Mouse (Mus musculus) liver, embryonic 14.5 days (tissue): Measurements from ENCODE around the gene Tmem205. TPM values are rescaled to one million over a fixed set of nuclear protein-coding genes. Genes with fewer than 3 reads are reported as not detected.

Experiments
- ATAC-seq: fragments of 200-750 bp; cut with Nextera tagmentation; 2 replicates; pipeline ENCODE4 v1.8.0; 2017; ENCODE audit warnings: moderate number of reproducible peaks, mild to moderate bottlenecking, moderate library complexity; ENCODE audit not compliant: insufficient read depth
- DNase-seq, 3 experiments: peaks; one replicate each; pipeline ENCODE4 v3.0.0-alpha.2; 2012 to 2013; ENCODE audit warnings: low read depth in 3 of 3, low spot score in 3 of 3
- H3K27ac ChIP-seq: fragments of 300-500 bp; sonication (generic); 2 replicates; pipeline ENCODE4 v1.5.1; 2014; ENCODE audit warnings: moderate library complexity, mild to moderate bottlenecking, control low read depth, inconsistent platforms
- H3K27me3 ChIP-seq: fragments of 300-500 bp; sonication (generic); 2 replicates; pipeline ENCODE4 v1.6.1; 2014; ENCODE audit warnings: mild to moderate bottlenecking, low read length, moderate library complexity; ENCODE audit not compliant: control insufficient read depth, insufficient read depth
- H3K36me3 ChIP-seq: fragments of 300-500 bp; sonication (generic); replicated peaks from 2 replicates; pipeline ENCODE4 v1.6.1; 2014; ENCODE audit warnings: low read depth; ENCODE audit not compliant: control insufficient read depth, insufficient read depth
- H3K4me1 ChIP-seq, 2 experiments: fragments of 200-500 bp in 1 of 2; fragments of 300-500 bp in 1 of 2; sonication (generic) in 1 of 2; replicated peaks; 2 replicates each; pipeline ENCODE4 v1.6.1; 2012 to 2014; ENCODE audit warnings: antibody characterized with exemption in 1 of 2, inconsistent platforms in 1 of 2, low read length in 1 of 2; ENCODE audit not compliant: control insufficient read depth in 2 of 2, insufficient read depth in 2 of 2
- H3K4me2 ChIP-seq: fragments of 300-500 bp; sonication (generic); 2 replicates; pipeline ENCODE4 v1.6.1; 2014; ENCODE audit warnings: low read depth, mild to moderate bottlenecking, control low read depth, moderate library complexity
- H3K4me3 ChIP-seq, 2 experiments: fragments of 200-500 bp in 1 of 2; fragments of 300-500 bp in 1 of 2; sonication (generic) in 1 of 2; 2 replicates each; pipeline ENCODE4 v1.5.1; 2012 to 2014; ENCODE audit warnings: low read depth in 2 of 2, low read length in 2 of 2, mild to moderate bottlenecking in 2 of 2, control low read depth in 1 of 2, inconsistent platforms in 1 of 2, moderate library complexity in 1 of 2; ENCODE audit not compliant: insufficient read depth in 1 of 2
- H3K9ac ChIP-seq: fragments of 300-500 bp; sonication (generic); replicated peaks from 2 replicates; pipeline ENCODE4 v1.6.1; 2014; ENCODE audit warnings: mild to moderate bottlenecking, control low read depth, moderate library complexity
- H3K9me3 ChIP-seq: fragments of 300-500 bp; sonication (generic); 2 replicates; pipeline ENCODE4 v1.6.1; 2016; ENCODE audit warnings: low read length, mixed read lengths; ENCODE audit not compliant: control insufficient read depth
- CTCF ChIP-seq: IDR thresholded peaks from 2 replicates; pipeline ENCODE4 v1.5.1; 2016; ENCODE audit warnings: antibody characterized with exemption, low read depth, control low read depth
- EP300 ChIP-seq: IDR thresholded peaks from 2 replicates; pipeline ENCODE4 v1.6.1; 2016; ENCODE audit warnings: antibody characterized with exemption, low read depth
- WGBS: fragments of 180-500 bp; shearing (Covaris S2); extraction: QIAGEN DNeasy Blood & Tissue Kit; methylation state at CpG from one replicate; pipeline ENCODE4 v1.1.7; 2014; ENCODE audit not compliant: insufficient replicate concordance; 5-methylcytosine and 5-hydroxymethylcytosine counted together
- polyA plus RNA-seq, 2 experiments: library from polyadenylated mRNA; depleted of rRNA in 1 of 2; stranded (reverse) in 1 of 2; unstranded in 1 of 2; fragments of >200 nt; fragmentation: Nextera tagmentation in 1 of 2; extraction: Ambion mirVana in 1 of 2; gene quantifications; 2 replicates each; pipeline versions ENCODE4 v1.2.1 to v1.2.3; 2012 to 2014

Gene Tmem205
- polyA plus RNA-seq, 2 experiments = 37.5 to 110 TPM

DNA sequence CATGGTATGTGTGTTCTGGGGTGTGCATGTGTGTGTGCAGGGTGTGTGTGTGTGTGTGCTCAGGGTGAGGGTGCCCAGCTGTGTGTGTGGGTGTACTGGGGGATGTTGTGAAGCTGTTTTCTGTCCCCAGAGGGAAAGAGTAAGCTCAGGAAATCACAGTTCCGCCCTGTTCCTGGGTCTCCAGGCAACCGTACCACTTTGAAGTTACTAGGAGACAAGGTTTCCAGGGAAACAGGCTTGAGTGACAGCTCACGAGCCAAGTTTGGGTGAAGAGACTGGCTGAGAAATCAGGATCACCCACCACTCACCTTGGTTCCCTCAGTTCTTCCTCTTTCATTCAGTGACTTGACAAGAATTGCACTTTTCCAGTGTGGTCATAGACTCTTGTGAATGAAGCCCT, 26.2 kb upstream of the Tmem205 start:
- DNase-seq = no peak
- H3K27me3 ChIP-seq = no peaks in the 10 kb centered on the region; the same call in 1 of the 2 replicates
- no peak overlapping the region for H3K9ac ChIP-seq
- TF ChIP-seq CTCF = no peak
- no peak for TF ChIP-seq EP300
- 16% methylated on average over 3 of the region's 3 CpGs for WGBS
- peaks cover 10% of the 10 kb centered on the region for H3K36me3 ChIP-seq
- no peak overlapping the region for H3K27ac ChIP-seq
- ATAC-seq = no peak
- no peak overlapping the region for H3K4me2 ChIP-seq
- peaks cover 4 to 5% of the 10 kb centered on the region in 2 experiments for H3K4me1 ChIP-seq
- no peak overlapping the region for H3K4me3 ChIP-seq
- no peaks in the 10 kb centered on the region for H3K9me3 ChIP-seq

GRCm38 (mm10) chr9:21951977-21952376, 24.6 kb upstream of the Tmem205 start:
- Histone ChIP-seq H3K27ac (no peak overlapping the region), H3K36me3 (no peaks in the 10 kb centered on the region), H3K4me1 (peaks cover 4 to 8% of the 10 kb centered on the region in 2 experiments), H3K4me3 (no peak overlapping the region), H3K9me3 (no peaks in the 10 kb centered on the region), H3K9ac (no peak overlapping the region), H3K27me3 (no peaks in the 10 kb centered on the region; the same call in 1 of the 2 replicates), H3K4me2 (no peak overlapping the region)
- peak; percentile 84 for TF ChIP-seq CTCF
- TF ChIP-seq EP300 = no peak
- ATAC-seq (no peak), DNase-seq (no peak)
- WGBS = 66% methylated on average over 3 of the region's 3 CpGs

DNA sequence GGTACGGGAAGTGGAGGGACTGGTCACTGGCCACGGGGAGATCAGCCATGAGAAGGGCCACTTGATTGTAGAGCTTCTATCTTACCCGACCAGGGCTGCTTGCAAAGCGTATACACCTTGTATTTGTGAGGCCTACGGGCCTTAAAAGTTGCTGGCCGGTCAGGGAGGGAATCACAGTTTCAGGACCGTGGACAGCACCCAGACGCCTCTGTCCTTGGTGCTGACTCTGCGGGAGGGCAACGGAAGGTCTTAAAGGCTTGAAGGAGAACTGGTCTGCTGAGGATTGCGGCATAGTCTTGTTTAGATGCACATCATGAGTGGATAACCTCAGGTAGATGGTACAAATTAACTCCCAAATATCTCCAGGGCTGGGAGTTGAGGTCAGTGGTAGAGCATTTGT, 23.0 kb upstream of the Tmem205 start:
- ATAC-seq (no peak), DNase-seq (peak in 1 of 3 experiments; percentile 43)
- WGBS = 11% methylated on average over 11 of the region's 11 CpGs
- no peak overlapping the region for H3K27ac ChIP-seq
- H3K4me3 ChIP-seq = no peak overlapping the region
- no peaks in the 10 kb centered on the region for H3K36me3 ChIP-seq
- H3K4me1 ChIP-seq = peaks cover 4 to 6% of the 10 kb centered on the region in 2 experiments; a peak in 3 of 4 replicates
- H3K4me2 ChIP-seq = no peak overlapping the region
- no peaks in the 10 kb centered on the region; the same call in 1 of the 2 replicates for H3K27me3 ChIP-seq
- H3K9ac ChIP-seq = no peak overlapping the region
- TF ChIP-seq EP300 (no peak), CTCF (no peak)
- H3K9me3 ChIP-seq = no peaks in the 10 kb centered on the region

GRCm38 (mm10) chr9:21948790-21949189, 21.4 kb upstream of the Tmem205 start:
- Histone ChIP-seq H3K27me3 (no peaks in the 10 kb centered on the region; the same call in 1 of the 2 replicates), H3K4me3 (no peak overlapping the region), H3K9me3 (no peaks in the 10 kb centered on the region), H3K27ac (no peak overlapping the region), H3K4me1 (0 out of 4 replicates have a peak, but pooled peaks cover 0 to 2% of the 10 kb centered on the region in 2 experiments), H3K9ac (no peak overlapping the region), H3K4me2 (no peak overlapping the region), H3K36me3 (no peaks in the 10 kb centered on the region)
- DNase-seq (no peak), ATAC-seq (no peak)
- no peak for TF ChIP-seq EP300
- no peak for TF ChIP-seq CTCF
- WGBS = 54% methylated on average over 6 of the region's 6 CpGs

DNA sequence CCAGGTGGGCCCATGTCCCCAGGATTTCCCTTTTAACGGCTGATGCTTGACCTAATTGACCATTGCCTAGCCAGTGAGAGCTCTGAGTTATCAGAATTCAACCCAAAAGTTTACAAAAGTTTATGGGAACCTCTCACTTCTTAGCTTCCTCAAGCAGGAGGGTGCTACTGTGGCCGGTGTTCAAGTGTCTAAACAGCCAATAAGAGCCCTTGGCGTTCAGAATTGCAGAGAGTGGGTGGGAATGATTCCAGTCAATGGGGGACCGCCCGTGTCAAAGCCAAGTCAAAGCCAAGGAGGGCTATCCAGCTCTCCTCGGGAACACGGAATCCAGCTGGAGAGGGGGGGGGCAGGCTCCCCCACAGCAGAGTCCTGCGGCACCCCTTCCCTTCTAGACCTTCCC, 20.8 kb upstream of the Tmem205 start:
- H3K27ac ChIP-seq = no peak overlapping the region
- H3K4me3 ChIP-seq = no peak overlapping the region
- H3K4me2 ChIP-seq = no peak overlapping the region
- DNase-seq = no peak
- no peak overlapping the region for H3K9ac ChIP-seq
- H3K9me3 ChIP-seq = no peaks in the 10 kb centered on the region
- H3K36me3 ChIP-seq = no peaks in the 10 kb centered on the region
- WGBS = 37% methylated on average over 8 of the region's 8 CpGs
- no peaks in the 10 kb centered on the region; the same call in 1 of the 2 replicates for H3K27me3 ChIP-seq
- 0 out of 4 replicates have a peak, but pooled peaks cover 0 to 2% of the 10 kb centered on the region in 2 experiments for H3K4me1 ChIP-seq
- TF ChIP-seq EP300 = no peak
- no peak for TF ChIP-seq CTCF
- no peak for ATAC-seq
